Mouse (Mus musculus) embryonic fibroblast, embryonic 13.5 days (primary cell): ENCODE data around the gene Papola.

Experiments
- CTCF ChIP-seq: IDR thresholded peaks from 2 replicates; pipeline ENCODE4 v1.5.1; 2011; ENCODE audit warnings: mild to moderate bottlenecking, control low read depth, low read length, moderate library complexity, borderline replicate concordance; ENCODE audit not compliant: insufficient read depth
- POLR2A ChIP-seq: IDR thresholded peaks from 2 replicates; pipeline ENCODE4 v1.6.1; 2011; ENCODE audit warnings: low read depth, mild to moderate bottlenecking, control low read depth, low read length, moderate library complexity

DNA sequence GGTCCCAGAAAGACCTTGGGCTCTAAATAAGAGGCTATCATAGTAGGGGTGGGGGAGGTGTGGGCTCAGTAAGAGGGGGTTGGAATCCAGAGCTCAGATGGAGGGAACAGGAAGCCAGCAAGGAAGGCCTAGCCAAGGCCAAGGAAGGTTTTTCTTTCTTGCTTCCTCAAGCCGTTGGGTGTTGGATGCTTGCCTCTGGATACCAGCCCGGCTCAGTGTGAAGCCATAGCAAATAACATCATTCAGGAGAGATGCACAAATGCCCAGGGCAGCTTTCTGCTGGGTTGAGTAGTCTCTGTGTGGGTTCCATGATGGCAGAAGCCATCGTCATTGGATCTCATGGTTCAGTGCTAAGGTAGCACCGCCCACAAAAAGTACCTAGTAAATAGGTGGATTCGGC is 94.3 kb downstream of the Papola start:
- TF ChIP-seq CTCF (no peak), POLR2A (no peak)
